Comparison of ENCODE assay signal across 8 mouse cellular contexts in genomic region chr1:181230731-181231148, GRCm38 (mm10). TPM values are rescaled to one million over a fixed set of nuclear protein-coding genes. Genes with fewer than 3 reads are reported as not detected.
DNase-seq lines count a peak whose midpoint lies in the region; ATAC-seq lines count a peak whose summit lies in the region.

No protein-coding gene starts in this region.

- 0 out of 2 replicates have a peak overlapping the region, but pooled peaks have one; percentile 35 for H3K27ac ChIP-seq in midbrain, embryonic 13.5 days
- no peak overlapping the region for H3K27ac ChIP-seq in midbrain, embryonic 11.5 days (ENCODE audit: low read depth, low read length)
- peak overlapping the region; percentile 84 for H3K27ac ChIP-seq in liver, embryonic 15.5 days (replicated peaks)
- H3K27ac ChIP-seq in stomach, embryonic 16.5 days (ENCODE audit: low read length): peak overlapping the region; percentile 68
- H3K27ac ChIP-seq in midbrain, embryonic 14.5 days (replicated peaks; ENCODE audit: low read depth, low read length): no peak overlapping the region

- 46% methylated on average over 10 of the region's 10 CpGs for WGBS in midbrain, embryonic 13.5 days
- 43% methylated on average over 10 of the region's 10 CpGs for WGBS in midbrain, embryonic 11.5 days
- WGBS in liver, embryonic 15.5 days (ENCODE audit: insufficient replicate concordance): 29% methylated on average over 10 of the region's 10 CpGs
- 13% methylated on average over 10 of the region's 10 CpGs for WGBS in stomach, embryonic 16.5 days
- WGBS in midbrain, embryonic 14.5 days: 46% methylated on average over 10 of the region's 10 CpGs

- DNase-seq in midbrain, embryonic 11.5 days (ENCODE audit: low spot score, missing footprints): no peak
- no peak for DNase-seq in frontal cortex, postnatal 14 days (ENCODE audit: low spot score in 2 of 2)
- DNase-seq in midbrain, embryonic 14.5 days: no peak

- no peak overlapping the region for H3K4me2 ChIP-seq in midbrain, embryonic 13.5 days (replicated peaks)
- H3K4me2 ChIP-seq in midbrain, embryonic 11.5 days: no peak overlapping the region
- H3K4me2 ChIP-seq in liver, embryonic 15.5 days: peak overlapping the region; percentile 50
- H3K4me2 ChIP-seq in stomach, embryonic 16.5 days (ENCODE audit: low read depth, low read length): no peak overlapping the region
- no peak overlapping the region for H3K4me2 ChIP-seq in midbrain, embryonic 14.5 days (ENCODE audit: low read length)

- no peak overlapping the region for H3K4me3 ChIP-seq in midbrain, embryonic 13.5 days (replicated peaks)
- H3K4me3 ChIP-seq in midbrain, embryonic 11.5 days (ENCODE audit: low read depth, low read length): no peak overlapping the region
- H3K4me3 ChIP-seq in erythroblast, embryonic 14.5 days (replicated peaks): peak overlapping the region; percentile 48
- H3K4me3 ChIP-seq in liver, embryonic 15.5 days (replicated peaks): 0 out of 2 replicates have a peak overlapping the region, but pooled peaks have one; percentile 3
- no peak overlapping the region for H3K4me3 ChIP-seq in stomach, embryonic 16.5 days (replicated peaks; ENCODE audit: low read length)
- H3K4me3 ChIP-seq in midbrain, embryonic 14.5 days (replicated peaks; ENCODE audit: low read depth, low read length): no peak overlapping the region

- H3K9me3 ChIP-seq in midbrain, embryonic 13.5 days: no peaks in the 10 kb centered on the region
- H3K9me3 ChIP-seq in midbrain, embryonic 11.5 days (ENCODE audit: control insufficient read depth, low read length): no peaks in the 10 kb centered on the region
- peaks cover 5% of the 10 kb centered on the region; the same call in 1 of the 2 replicates for H3K9me3 ChIP-seq in erythroblast, embryonic 14.5 days (ENCODE audit: control insufficient read depth, low read length)
- no peaks in the 10 kb centered on the region for H3K9me3 ChIP-seq in liver, embryonic 15.5 days (replicated peaks)
- H3K9me3 ChIP-seq in stomach, embryonic 16.5 days (replicated peaks; ENCODE audit: control insufficient read depth, low read length): no peaks in the 10 kb centered on the region
- H3K9me3 ChIP-seq in midbrain, embryonic 14.5 days (ENCODE audit: control insufficient read depth, low read length): no peaks in the 10 kb centered on the region

- peak; percentile 32; the same call in 1 of the 2 replicates for ATAC-seq in midbrain, embryonic 13.5 days
- ATAC-seq in midbrain, embryonic 11.5 days (ENCODE audit: low FRiP score): no peak
- peak; percentile 76 for ATAC-seq in liver, embryonic 15.5 days (ENCODE audit: insufficient read depth)
- ATAC-seq in stomach, embryonic 16.5 days (ENCODE audit: insufficient read depth, low FRiP score): peak; percentile 65; the same call in 1 of the 2 replicates
- no peak for ATAC-seq in frontal cortex, adult (ENCODE audit: low TSS enrichment)
- no peak for ATAC-seq in midbrain, embryonic 14.5 days (ENCODE audit: low FRiP score, low TSS enrichment)

- no peak overlapping the region for H3K9ac ChIP-seq in midbrain, embryonic 13.5 days (replicated peaks)
- no peak overlapping the region for H3K9ac ChIP-seq in midbrain, embryonic 11.5 days (ENCODE audit: low read length)
- peak overlapping the region; percentile 43; the same call in 1 of the 2 replicates for H3K9ac ChIP-seq in liver, embryonic 15.5 days
- H3K9ac ChIP-seq in stomach, embryonic 16.5 days (ENCODE audit: low read length): peak overlapping the region; percentile 6; the same call in 1 of the 2 replicates
- H3K9ac ChIP-seq in midbrain, embryonic 14.5 days (replicated peaks; ENCODE audit: low read length): no peak overlapping the region

- H3K4me1 ChIP-seq in midbrain, embryonic 13.5 days (replicated peaks): peaks cover 13% of the 10 kb centered on the region
- peaks cover 3% of the 10 kb centered on the region; the same call in 1 of the 2 replicates for H3K4me1 ChIP-seq in midbrain, embryonic 11.5 days (ENCODE audit: control insufficient read depth, insufficient read depth, low read length)
- peaks cover 93% of the 10 kb centered on the region for H3K4me1 ChIP-seq in erythroblast, embryonic 14.5 days (ENCODE audit: control insufficient read depth)
- H3K4me1 ChIP-seq in liver, embryonic 15.5 days (replicated peaks): peaks cover 80% of the 10 kb centered on the region
- peaks cover 16% of the 10 kb centered on the region; the same call in 1 of the 2 replicates for H3K4me1 ChIP-seq in stomach, embryonic 16.5 days (ENCODE audit: control insufficient read depth, insufficient read depth, low read length)
- H3K4me1 ChIP-seq in midbrain, embryonic 14.5 days (ENCODE audit: control insufficient read depth, insufficient read depth, low read length): peaks cover 9% of the 10 kb centered on the region; the same call in 1 of the 2 replicates

- H3K36me3 ChIP-seq in midbrain, embryonic 13.5 days: no peaks in the 10 kb centered on the region
- H3K36me3 ChIP-seq in midbrain, embryonic 11.5 days (ENCODE audit: control insufficient read depth, insufficient read depth, low read length): no peaks in the 10 kb centered on the region
- peaks cover 84% of the 10 kb centered on the region for H3K36me3 ChIP-seq in erythroblast, embryonic 14.5 days (ENCODE audit: control insufficient read depth)
- no peaks in the 10 kb centered on the region for H3K36me3 ChIP-seq in liver, embryonic 15.5 days (replicated peaks)
- no peaks in the 10 kb centered on the region for H3K36me3 ChIP-seq in stomach, embryonic 16.5 days (ENCODE audit: control insufficient read depth, insufficient read depth, low read length)
- H3K36me3 ChIP-seq in midbrain, embryonic 14.5 days (ENCODE audit: control insufficient read depth, insufficient read depth, low read length): no peaks in the 10 kb centered on the region

- H3K27me3 ChIP-seq in midbrain, embryonic 13.5 days: 0 out of 2 replicates have a peak, but pooled peaks cover 2% of the 10 kb centered on the region
- H3K27me3 ChIP-seq in midbrain, embryonic 11.5 days (ENCODE audit: control insufficient read depth, insufficient read depth, low read length): no peaks in the 10 kb centered on the region
- H3K27me3 ChIP-seq in erythroblast, embryonic 14.5 days (ENCODE audit: control insufficient read depth): no peaks in the 10 kb centered on the region
- H3K27me3 ChIP-seq in liver, embryonic 15.5 days: no peaks in the 10 kb centered on the region
- H3K27me3 ChIP-seq in stomach, embryonic 16.5 days (ENCODE audit: control insufficient read depth, insufficient read depth, low read length): no peaks in the 10 kb centered on the region
- H3K27me3 ChIP-seq in midbrain, embryonic 14.5 days (ENCODE audit: control insufficient read depth, insufficient read depth, low read length): no peaks in the 10 kb centered on the region

RNA-seq across cellular contexts. Expression of gene Wdr26, which starts 18.9 kb away (rescaled TPM):
- 47.2 and 51.7 TPM in 2 replicates for polyA plus RNA-seq in midbrain, embryonic 13.5 days (2015; fragmentation: Nextera tagmentation; extraction: Ambion mirVana)
- polyA plus RNA-seq in midbrain, embryonic 11.5 days (2014; fragmentation: Nextera tagmentation; extraction: Ambion mirVana): 37.7 and 39.3 TPM in 2 replicates
- polyA plus RNA-seq in erythroblast, embryonic 14.5 days (2012): 12.7 and 17.8 TPM in 2 replicates
- polyA plus RNA-seq in liver, embryonic 15.5 days (2015; fragmentation: Nextera tagmentation; extraction: Ambion mirVana): 40.8 and 45.0 TPM in 2 replicates
- 24.7 and 25.9 TPM in 2 replicates for polyA plus RNA-seq in stomach, embryonic 16.5 days (2015; fragmentation: Nextera tagmentation; extraction: Ambion mirVana)
- polyA plus RNA-seq in midbrain, embryonic 14.5 days (2014; fragmentation: Nextera tagmentation; extraction: Ambion mirVana): 53.1 and 54.8 TPM in 2 replicates

Comparison
In these comparisons a context has a peak if more than half of its experiments do, and no peak if none do; other contexts are left out.
1. ATAC-seq: peak in midbrain, embryonic 13.5 days (single experiment), liver, embryonic 15.5 days (single experiment) and stomach, embryonic 16.5 days (single experiment); none in midbrain, embryonic 11.5 days (single experiment), frontal cortex, adult (single experiment) and midbrain, embryonic 14.5 days (single experiment).
2. H3K27ac ChIP-seq: peak in midbrain, embryonic 13.5 days (single experiment), liver, embryonic 15.5 days (single experiment) and stomach, embryonic 16.5 days (single experiment); none in midbrain, embryonic 11.5 days (single experiment) and midbrain, embryonic 14.5 days (single experiment).
3. H3K4me3 ChIP-seq: peak in erythroblast, embryonic 14.5 days (single experiment) and liver, embryonic 15.5 days (single experiment); none in midbrain, embryonic 13.5 days (single experiment), midbrain, embryonic 11.5 days (single experiment), stomach, embryonic 16.5 days (single experiment) and midbrain, embryonic 14.5 days (single experiment).
4. H3K9ac ChIP-seq: peak in liver, embryonic 15.5 days (single experiment) and stomach, embryonic 16.5 days (single experiment); none in midbrain, embryonic 13.5 days (single experiment), midbrain, embryonic 11.5 days (single experiment) and midbrain, embryonic 14.5 days (single experiment).